Mouse (Mus musculus): ENCODE data around the gene Atp2a3.

DNA sequence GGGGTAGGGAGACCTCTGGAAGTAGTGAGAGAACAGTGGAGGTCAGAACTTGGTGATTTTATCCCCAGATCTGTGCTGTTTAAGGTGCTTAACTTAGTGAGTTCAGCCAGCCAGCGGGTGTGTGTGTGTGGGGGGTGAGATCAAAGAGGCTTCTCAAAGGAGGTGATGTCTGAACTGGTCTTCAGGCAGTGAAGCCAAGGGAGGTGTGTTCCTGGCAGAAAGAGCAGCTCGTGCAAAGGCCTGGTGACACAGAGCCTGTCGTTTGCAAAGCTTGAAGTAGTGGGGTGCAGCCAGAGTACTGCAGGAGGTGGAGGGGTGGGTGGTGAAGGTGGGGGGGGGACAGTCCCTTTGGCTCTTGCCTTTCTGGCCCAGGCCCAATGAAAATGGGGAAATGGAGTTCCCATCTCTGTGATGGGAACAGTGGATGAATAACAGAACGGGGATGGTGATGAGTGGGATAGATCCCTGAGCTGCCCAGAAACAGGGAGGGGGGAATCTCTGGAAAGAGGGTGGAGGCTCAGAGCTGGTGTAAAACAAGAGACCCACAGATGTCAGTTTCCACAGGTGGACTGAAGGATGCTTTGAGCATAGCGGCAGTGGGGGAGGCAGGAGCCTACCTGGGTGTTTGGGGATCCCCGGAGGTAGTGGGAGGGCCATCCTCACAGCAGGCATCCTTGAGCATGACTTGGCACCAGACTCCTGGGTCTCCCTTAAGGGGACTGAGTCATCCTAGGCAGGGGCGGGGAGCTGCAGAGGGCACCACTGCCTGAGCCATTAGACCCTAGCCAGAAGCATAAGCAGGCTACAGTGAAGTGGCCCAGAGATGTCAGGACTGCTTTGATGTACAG lies 60.2 kb downstream of the Atp2a3 start:
- TF ChIP-seq CTCF (IDR thresholded peaks at IDR 0.05; ENCODE audit: control insufficient read depth, insufficient read depth, insufficient read length), result no peak
- TF ChIP-seq MYOG (IDR thresholded peaks at IDR 0.05; ENCODE audit: control insufficient read depth, extremely low read depth, insufficient read length), result no peak
- TF ChIP-seq USF1 (IDR thresholded peaks at IDR 0.05; ENCODE audit: low read depth), result no peak
- no peak for TF ChIP-seq MAX (IDR thresholded peaks at IDR 0.05)
- no peak for TF ChIP-seq MYOD1 (IDR thresholded peaks at IDR 0.05; ENCODE audit: control insufficient read depth, insufficient read length, low read depth)
- TF ChIP-seq FOSL1 (IDR thresholded peaks at IDR 0.05; ENCODE audit: insufficient read depth, low read length, poor library complexity, severe bottlenecking), result no peak
